Mouse (Mus musculus): ENCODE measurements around the gene Gm13083.
"Not testable (repeated sequence)": the region's sequence is repeated elsewhere in the genome, so short reads cannot be mapped to it uniquely, and the experiment has no call there.

Gene Gm13083

GRCm38 (mm10) chr4:143614703-143615102 is at the start of gene Gm13083:
Gene Gm13083 (plus strand): TSS chr4:143615003.
- not testable (repeated sequence) for DNase-seq

DNA sequence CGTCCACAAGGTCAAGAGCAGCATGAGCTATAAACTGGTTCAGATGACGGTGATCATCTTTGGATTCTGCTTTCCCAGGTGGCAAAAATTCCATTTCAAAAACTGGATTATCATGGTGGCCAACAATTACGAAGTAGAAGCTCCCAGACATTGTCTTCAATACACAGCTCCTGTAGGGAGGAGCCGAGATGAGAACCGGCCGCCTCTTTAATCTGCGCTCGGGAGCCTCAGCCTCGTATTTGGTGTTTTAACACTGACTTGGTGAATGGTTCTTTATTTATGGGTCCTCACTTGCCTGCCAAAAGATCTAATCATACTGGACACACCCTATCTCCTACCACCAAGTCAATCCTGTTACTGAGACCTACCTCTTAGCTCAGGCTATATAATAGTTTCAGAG is 2.9 kb upstream of the Gm13083 start:
- not testable (repeated sequence) for DNase-seq

DNA sequence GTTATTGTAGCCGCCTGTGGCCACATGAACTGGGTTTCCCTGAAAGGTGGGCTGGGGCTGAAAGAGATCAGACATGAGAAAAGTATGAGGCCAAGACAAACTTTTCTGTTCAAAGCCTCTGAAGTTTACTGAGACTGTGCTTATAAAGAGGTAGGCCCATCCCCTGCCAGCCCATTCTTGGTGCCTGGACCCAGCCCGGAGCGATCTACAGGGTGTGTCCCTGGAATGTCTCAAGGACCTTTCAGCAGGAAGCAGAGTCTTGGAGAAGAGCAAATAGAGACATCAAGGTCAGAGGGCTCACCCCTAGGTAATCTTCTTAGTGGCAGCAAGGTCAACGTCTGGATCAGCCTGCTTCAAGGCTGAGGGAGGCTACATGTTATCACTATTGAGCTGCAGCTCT is 3.3 kb downstream of the Gm13083 start:
- not testable (repeated sequence) for DNase-seq

GRCm38 (mm10) chr4:143657146-143657545 is 42.3 kb downstream of the Gm13083 start, which contains the start of gene Gm13088:
Gene Gm13088 (minus strand): TSS chr4:143657246.
- not testable (repeated sequence) for DNase-seq
